Mouse (Mus musculus) frontal cortex, postnatal 25 days (tissue): Measurements from ENCODE around the gene Bdkrb2.

Source experiments
- DNase-seq, 2 experiments: peaks; one replicate each; pipeline ENCODE4 v3.0.0; 2022; ENCODE audit warnings: low spot score in 2 of 2

Gene Bdkrb2

GRCm38 (mm10) chr12:105562936-105563680 lies at the start of gene Bdkrb2:
Bdkrb2 (plus strand) TSS chr12:105563226.
- no peak for DNase-seq

DNA sequence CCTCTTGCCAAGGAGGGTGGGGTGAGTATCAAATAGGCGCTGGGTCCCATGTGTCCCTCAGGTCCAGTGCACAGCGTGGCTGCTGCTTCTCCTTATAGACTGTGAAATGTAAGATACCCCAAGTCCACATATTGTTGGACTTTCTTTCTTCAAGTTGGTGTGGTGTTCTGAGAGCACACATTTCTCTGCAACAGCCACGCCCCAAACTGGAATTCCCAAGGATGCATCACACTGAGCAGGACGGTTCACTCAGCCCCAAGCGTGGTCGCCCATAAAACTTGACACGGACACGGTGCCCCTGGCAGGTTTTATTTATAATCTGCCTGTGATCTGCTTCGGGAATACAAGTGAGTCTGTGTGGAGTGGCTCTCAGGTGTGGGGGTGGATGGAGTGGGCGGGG lies 48.9 kb upstream of the Bdkrb2 start:
- DNase-seq: no peak

DNA sequence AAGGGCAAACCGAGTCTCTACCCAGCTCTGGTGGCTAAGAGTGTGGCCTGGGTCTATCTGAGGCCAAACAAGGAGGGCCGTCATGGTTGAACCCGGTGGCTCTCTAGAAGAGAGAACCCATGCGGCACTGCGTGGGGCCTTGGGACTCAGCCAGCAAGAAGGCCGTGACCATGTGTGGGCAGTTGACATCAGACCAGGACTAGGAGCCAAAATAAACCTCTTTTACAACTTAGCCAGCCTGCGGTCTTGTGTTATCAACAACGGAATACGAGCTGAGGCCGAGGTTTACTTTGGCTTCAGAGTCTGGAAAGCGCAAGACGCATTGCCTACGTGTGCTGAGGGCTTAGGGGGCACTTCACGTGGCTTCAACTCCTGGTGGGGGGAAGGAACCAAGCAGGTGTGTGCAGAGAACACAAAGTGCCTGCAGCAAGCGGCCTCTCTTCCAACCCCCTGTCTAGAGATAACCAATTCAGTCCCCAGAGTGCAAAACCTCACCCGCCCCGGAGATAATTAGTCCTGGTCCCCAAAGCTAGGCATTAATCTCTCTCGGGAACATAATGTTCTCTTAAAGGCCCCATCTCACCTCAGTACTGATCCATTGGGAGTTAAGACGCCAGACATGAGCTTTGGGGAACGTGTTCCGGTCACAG lies 45.9 kb upstream of the Bdkrb2 start:
- no peak for DNase-seq

- DNase-seq: no peak
Measured at GRCm38 (mm10) chr12:105519851-105520250, 43.2 kb upstream of the Bdkrb2 start.

GRCm38 (mm10) chr12:105521170-105521762 lies 41.8 kb upstream of the Bdkrb2 start:
- DNase-seq: no peak

GRCm38 (mm10) chr12:105523737-105524136 lies 39.3 kb upstream of the Bdkrb2 start:
- DNase-seq: no peak

DNA sequence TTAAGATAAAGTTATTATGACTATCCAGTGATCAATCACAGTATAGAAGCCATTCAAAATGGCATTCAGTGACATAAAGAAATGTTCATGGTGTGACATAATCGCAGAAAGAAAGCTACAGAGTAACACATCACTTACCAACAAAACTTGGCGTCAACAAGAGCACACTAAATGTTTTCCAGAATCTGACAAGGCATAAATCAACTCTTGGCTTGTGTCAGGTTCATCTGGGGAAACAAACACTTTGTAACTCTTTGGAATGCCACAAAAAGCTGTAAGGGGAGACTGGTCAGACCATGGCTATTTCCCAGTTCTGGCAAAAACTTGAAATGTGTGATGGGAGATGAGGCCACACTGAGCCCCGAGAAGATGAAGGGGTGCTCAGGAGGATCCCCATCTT lies 36.8 kb upstream of the Bdkrb2 start:
- DNase-seq: no peak

DNA sequence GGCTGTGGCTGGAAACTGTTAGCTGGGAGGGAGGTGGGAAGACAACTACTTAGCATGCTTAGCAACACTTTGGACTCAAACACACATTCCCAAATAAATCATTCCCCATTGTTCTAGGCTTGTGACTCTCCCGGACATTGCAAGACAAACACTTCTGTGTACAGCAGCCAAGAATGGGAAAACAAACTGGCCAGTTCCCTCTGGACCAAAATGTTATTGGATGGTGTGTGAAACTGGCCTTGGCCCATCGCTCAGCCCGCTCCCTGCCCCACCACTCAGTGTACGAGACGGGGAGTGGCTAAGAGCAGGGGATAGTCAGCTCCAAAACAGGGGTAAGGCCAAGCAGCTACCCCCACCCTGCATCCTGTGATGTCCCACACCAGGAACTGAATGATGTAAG lies 36.2 kb upstream of the Bdkrb2 start:
- no peak for DNase-seq

- no peak for DNase-seq
Measured at GRCm38 (mm10) chr12:105529545-105529944, 33.5 kb upstream of the Bdkrb2 start.

GRCm38 (mm10) chr12:105531724-105532371 lies 31.2 kb upstream of the Bdkrb2 start:
- DNase-seq: no peak

GRCm38 (mm10) chr12:105534842-105535241 lies 28.2 kb upstream of the Bdkrb2 start:
- no peak for DNase-seq

- DNase-seq: no peak
Measured at GRCm38 (mm10) chr12:105535968-105536760, 26.9 kb upstream of the Bdkrb2 start.

DNA sequence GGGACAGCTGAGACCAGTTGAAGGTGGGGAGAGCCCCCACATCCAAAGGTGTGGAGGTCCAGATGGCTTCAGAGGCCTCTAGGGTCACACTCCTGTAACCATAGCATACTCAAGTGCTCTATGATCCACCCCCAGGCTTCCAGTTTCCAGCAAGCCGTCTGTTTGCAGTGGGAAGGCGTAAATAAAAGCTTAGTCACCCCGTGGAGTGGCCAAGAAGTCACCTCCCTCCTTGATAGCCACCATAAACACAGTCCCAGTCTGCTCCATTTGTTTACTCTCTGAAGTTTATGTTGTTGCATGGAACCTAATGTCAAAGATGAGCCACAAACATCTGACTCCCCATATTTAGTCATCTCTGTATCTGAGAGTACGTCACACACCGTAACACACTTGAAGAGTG lies 25.9 kb upstream of the Bdkrb2 start:
- DNase-seq: no peak

DNA sequence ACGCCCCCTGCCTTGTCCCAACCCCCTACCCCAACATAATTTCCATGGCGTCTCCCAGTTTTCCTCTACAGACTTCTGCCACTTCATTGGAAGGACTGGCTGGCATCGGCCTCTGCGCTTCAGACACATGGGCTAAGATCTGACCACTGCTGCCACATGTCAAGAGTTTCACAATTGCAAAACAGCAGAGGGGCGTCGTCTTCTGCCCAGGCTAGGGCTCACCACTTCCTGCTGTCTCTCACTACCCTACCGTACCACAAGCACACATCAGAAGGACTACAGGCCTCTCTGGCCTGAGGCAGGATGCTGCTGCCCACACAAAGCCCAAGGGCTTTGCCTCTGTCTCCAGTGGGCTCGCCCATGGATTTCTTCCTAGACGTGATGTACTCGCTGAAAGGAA lies 23.4 kb upstream of the Bdkrb2 start:
- no peak for DNase-seq

GRCm38 (mm10) chr12:105541590-105542402 lies 21.2 kb upstream of the Bdkrb2 start:
- DNase-seq: no peak

GRCm38 (mm10) chr12:105542513-105542912 lies 20.5 kb upstream of the Bdkrb2 start:
- no peak for DNase-seq

DNA sequence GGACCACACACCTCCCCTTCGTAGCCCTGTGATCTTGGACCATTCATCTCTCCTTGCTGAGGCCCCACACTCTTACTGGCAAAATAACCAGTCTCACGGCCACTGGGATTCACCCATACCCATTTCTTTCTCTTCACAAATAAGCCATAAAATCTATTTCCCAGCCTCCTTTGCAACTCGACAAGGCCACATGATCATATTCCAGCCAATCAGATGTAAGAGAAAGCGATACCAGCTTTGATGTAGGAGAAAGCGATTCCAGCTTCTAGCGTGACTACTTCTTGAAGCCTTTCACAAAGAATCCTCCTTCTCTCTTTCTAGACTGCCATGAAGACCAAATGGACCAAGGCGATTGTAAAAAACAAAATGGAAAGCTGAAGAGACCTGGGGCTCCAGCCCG lies 19.9 kb upstream of the Bdkrb2 start:
- no peak for DNase-seq

DNA sequence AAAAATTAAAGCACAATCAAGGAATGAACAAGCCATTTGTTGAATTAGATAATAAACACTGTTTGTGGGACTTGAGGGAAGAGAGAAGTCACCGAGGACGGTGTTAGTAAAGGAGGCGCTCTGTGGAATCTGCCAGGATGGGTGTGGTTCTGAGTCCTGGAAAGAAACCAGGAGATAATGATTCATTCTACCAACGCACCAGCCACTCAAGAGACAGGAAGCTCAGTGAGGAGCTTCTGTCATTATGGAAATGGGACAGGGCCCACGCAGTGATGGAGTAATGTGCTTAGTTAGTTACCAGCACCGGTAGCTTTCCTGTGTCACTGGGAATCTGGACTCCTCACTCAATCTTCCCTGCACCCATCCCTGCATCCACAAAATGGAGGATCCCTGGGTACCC lies 19.3 kb upstream of the Bdkrb2 start:
- peak in 1 of 2 experiments; percentile 25 for DNase-seq

GRCm38 (mm10) chr12:105544872-105545271 lies 18.2 kb upstream of the Bdkrb2 start:
- DNase-seq: no peak

DNA sequence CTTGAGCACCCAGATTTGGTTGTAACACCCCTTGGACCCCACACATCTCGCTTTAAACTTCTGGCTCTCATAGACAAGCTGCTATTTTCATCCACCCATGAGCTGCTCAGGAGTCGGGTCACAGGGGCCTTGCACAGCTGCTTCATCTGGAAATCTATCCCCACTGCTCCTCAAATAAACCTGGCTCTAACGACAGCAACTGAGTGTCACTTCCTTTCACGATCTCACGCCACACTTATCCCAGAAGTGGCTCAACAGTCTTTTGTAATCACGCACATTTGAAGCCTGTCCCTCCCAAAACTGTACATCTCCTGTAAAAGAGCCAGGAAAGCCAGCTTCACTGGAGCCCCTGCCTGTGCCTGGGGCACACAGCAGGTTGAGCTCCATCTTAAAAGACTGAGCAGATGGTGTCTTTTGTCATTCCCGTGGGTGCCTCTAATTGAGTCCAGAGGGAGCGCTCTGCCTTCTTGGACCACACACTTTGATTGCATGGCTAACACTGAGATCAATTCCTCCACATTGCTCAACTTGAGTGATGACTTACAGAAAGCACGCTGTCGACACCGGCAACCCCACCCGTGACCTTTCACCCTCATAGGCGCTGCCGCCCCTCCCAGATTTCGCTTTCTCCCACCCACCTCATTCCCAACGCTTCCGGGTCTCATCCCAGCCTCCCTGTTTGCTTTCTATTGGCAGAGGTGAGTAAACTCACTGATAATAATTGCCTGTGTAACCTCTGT lies 17.2 kb upstream of the Bdkrb2 start:
- no peak for DNase-seq
